Mouse (Mus musculus) liver, embryonic 14.5 days (tissue): ENCODE measurements at regions not wholly inside any gene's neighbourhood (a gene's known extent, or its start where the extent isn't known, plus 50 kb on each side); places are given as distances from the start of the nearest gene placed in this dataset.

Experiments
- CTCF ChIP-seq: IDR thresholded peaks from 2 replicates; pipeline ENCODE4 v1.5.1; 2016; ENCODE audit warnings: antibody characterized with exemption, low read depth, control low read depth
- EP300 ChIP-seq: IDR thresholded peaks from 2 replicates; pipeline ENCODE4 v1.6.1; 2016; ENCODE audit warnings: antibody characterized with exemption, low read depth

GRCm38 (mm10) chr1:90463302-90463701 lies 139.5 kb upstream of the Cops8 start:
- TF ChIP-seq CTCF (no peak), EP300 (no peak)
